Mouse (Mus musculus) embryonic fibroblast, embryonic 13.5 days (primary cell): ENCODE measurements around the gene Akap7.

Experiments used
- CTCF ChIP-seq: IDR thresholded peaks from 2 replicates; pipeline ENCODE4 v1.5.1; 2011; ENCODE audit warnings: mild to moderate bottlenecking, control low read depth, low read length, moderate library complexity, borderline replicate concordance; ENCODE audit not compliant: insufficient read depth
- POLR2A ChIP-seq: IDR thresholded peaks from 2 replicates; pipeline ENCODE4 v1.6.1; 2011; ENCODE audit warnings: low read depth, mild to moderate bottlenecking, control low read depth, low read length, moderate library complexity

DNA sequence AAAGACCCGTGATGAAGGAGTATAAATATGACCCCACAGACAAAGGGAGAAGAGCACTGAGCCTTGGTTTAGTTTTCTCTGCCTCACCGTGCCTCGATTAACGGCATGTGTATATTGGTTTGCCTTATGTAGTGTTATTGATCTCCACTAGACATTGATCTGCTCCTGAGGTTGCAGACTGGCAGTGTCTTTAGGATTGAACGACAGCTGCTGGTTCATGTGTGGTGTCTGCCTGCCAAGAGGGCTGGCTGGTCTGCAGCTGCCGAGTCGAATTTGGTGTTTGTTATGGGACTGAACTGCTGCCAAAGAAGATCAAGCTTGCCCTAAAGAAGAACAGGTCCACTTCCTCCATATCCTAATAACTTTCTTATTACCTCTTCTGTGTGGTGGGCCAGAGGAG, 46.7 kb upstream of the Akap7 start:
- TF ChIP-seq CTCF = no peak
- TF ChIP-seq POLR2A = no peak
